Mouse (Mus musculus): ENCODE data around the gene Usp20.

DNA sequence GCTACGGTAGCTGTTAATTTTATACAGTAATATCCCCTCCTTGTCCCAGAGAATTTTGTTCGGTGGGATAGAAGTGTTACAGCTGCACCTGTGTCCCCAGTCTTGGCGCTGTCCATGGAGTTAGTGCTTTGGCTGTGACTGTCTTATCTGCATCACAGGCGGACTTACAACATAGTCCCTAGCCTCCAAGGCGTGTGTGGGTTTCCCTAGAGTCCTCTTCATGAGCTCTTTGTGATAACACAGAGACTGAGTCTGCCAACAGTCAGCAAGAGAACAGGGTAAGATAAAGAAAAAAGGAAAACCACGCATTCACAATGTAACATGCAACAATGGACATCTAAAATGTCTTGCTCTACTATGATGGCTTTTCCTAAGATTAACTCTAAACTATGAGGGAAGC, 66.0 kb downstream of the Usp20 start:
- TF ChIP-seq POLR2AphosphoS2 (IDR thresholded peaks at IDR 0.05; ENCODE audit: low read depth, low read length), result no peak
- TF ChIP-seq MAX (IDR thresholded peaks at IDR 0.05; ENCODE audit: low read length), result no peak
- no peak for TF ChIP-seq NRF1 (IDR thresholded peaks at IDR 0.05; ENCODE audit: low read depth, low read length)
- no peak for TF ChIP-seq KAT2A (IDR thresholded peaks at IDR 0.05; ENCODE audit: insufficient replicate concordance, low read length)
- TF ChIP-seq USF2 (conservative IDR thresholded peaks at IDR 0.05; ENCODE audit: low read depth, low read length), result no peak
- TF ChIP-seq EP300 (IDR thresholded peaks at IDR 0.05; ENCODE audit: low read length), result no peak
- TF ChIP-seq CTCF (conservative IDR thresholded peaks at IDR 0.05 in 1 of 2, IDR thresholded peaks at IDR 0.05 in 1 of 2; ENCODE audit: low read depth in 2 of 2, low read length in 2 of 2), result no peak
- TF ChIP-seq MEF2A (IDR thresholded peaks at IDR 0.05; ENCODE audit: borderline replicate concordance, low read depth, low read length), result no peak
- TF ChIP-seq POLR2A (IDR thresholded peaks at IDR 0.05; ENCODE audit: low read depth, low read length), result no peak
- TF ChIP-seq PAX5 (IDR thresholded peaks at IDR 0.05; ENCODE audit: low read length), result no peak

Measured in CH12.LX (cell line).